Mouse (Mus musculus) CH12.LX (cell line): Measurements from ENCODE around the gene Atrnl1. TPM values are rescaled to one million over a fixed set of nuclear protein-coding genes. Genes with fewer than 3 reads are reported as not detected.

Experiments used
- DNase-seq: peaks from one replicate; pipeline ENCODE4 v3.0.0-alpha.2; 2013; ENCODE audit errors: extremely low read depth
- H3K27ac ChIP-seq: 2 replicates; pipeline ENCODE4 v1.5.1; 2012; ENCODE audit warnings: low read depth, mild to moderate bottlenecking, control low read depth, moderate library complexity; ENCODE audit not compliant: insufficient read depth
- H3K27me3 ChIP-seq: replicated peaks from 2 replicates; pipeline ENCODE3; 2012; ENCODE audit warnings: inconsistent platforms
- H3K36me3 ChIP-seq, 2 experiments: replicated peaks in 1 of 2; 2 replicates each; pipeline versions ENCODE3 to v1.6.1; 2012; ENCODE audit warnings: inconsistent platforms in 1 of 2, low read length in 1 of 2, mild to moderate bottlenecking in 1 of 2, mixed read lengths in 1 of 2, moderate library complexity in 1 of 2; ENCODE audit not compliant: control insufficient read depth in 1 of 2, insufficient read depth in 1 of 2
- H3K4me1 ChIP-seq, 2 experiments: 2 replicates each; pipeline ENCODE4 v1.6.1; 2012; ENCODE audit warnings: inconsistent platforms in 1 of 2, moderate library complexity in 1 of 2; ENCODE audit not compliant: insufficient read depth in 2 of 2, control insufficient read depth in 1 of 2
- H3K4me2 ChIP-seq: 2 replicates; pipeline ENCODE4 v1.6.1; 2012; ENCODE audit warnings: low read depth, mild to moderate bottlenecking, control low read depth; ENCODE audit not compliant: poor library complexity, insufficient read depth, severe bottlenecking
- H3K4me3 ChIP-seq, 3 experiments: fragments of 150-350 bp in 1 of 3; sonication (generic) in 1 of 3; replicated peaks in 1 of 3; 2 replicates each; pipeline versions ENCODE3 to v1.5.1; 2011 to 2012; ENCODE audit warnings: low read depth in 2 of 3, low read length in 2 of 3, mild to moderate bottlenecking in 2 of 3, moderate library complexity in 2 of 3, control low read depth in 1 of 3, improper control_type of control experiment in 1 of 3, inconsistent platforms in 1 of 3, mixed read lengths in 1 of 3; ENCODE audit not compliant: poor library complexity in 1 of 3
- H3K79me2 ChIP-seq: replicated peaks from 2 replicates; pipeline ENCODE4 v1.6.1; 2012; ENCODE audit warnings: mild to moderate bottlenecking, moderate library complexity; ENCODE audit not compliant: control insufficient read depth, poor library complexity, insufficient read depth, severe bottlenecking; ENCODE audit errors: extremely low read depth
- H3K9ac ChIP-seq: 2 replicates; pipeline ENCODE4 v1.6.1; 2012; ENCODE audit warnings: low read depth, mild to moderate bottlenecking, control low read depth, moderate library complexity; ENCODE audit not compliant: insufficient read depth
- H3K9me3 ChIP-seq: replicated peaks from 2 replicates; pipeline ENCODE3; 2012; ENCODE audit warnings: low read length, inconsistent platforms, mixed read lengths
- CHD1 ChIP-seq: IDR thresholded peaks from 2 replicates; pipeline ENCODE4 v1.6.1; 2012; ENCODE audit warnings: low read depth, low read length, improper control_type of control experiment, inconsistent platforms
- CTCF ChIP-seq, 2 experiments: IDR thresholded peaks in 1 of 2; conservative IDR thresholded peaks in 1 of 2; 2 replicates each; pipeline ENCODE4 v1.5.1; 2011 to 2012; ENCODE audit warnings: low read depth in 2 of 2, low read length in 2 of 2, improper control_type of control experiment in 1 of 2, inconsistent platforms in 1 of 2, mild to moderate bottlenecking in 1 of 2, moderate library complexity in 1 of 2
- ELF1 ChIP-seq: IDR thresholded peaks from 2 replicates; pipeline ENCODE4 v1.6.1; 2014; ENCODE audit warnings: low read depth, mild to moderate bottlenecking, inconsistent platforms, low read length, improper control_type of control experiment
- GABPA ChIP-seq: IDR thresholded peaks from 2 replicates; pipeline ENCODE4 v1.6.1; 2012; ENCODE audit warnings: low read depth, low read length, improper control_type of control experiment, inconsistent platforms; ENCODE audit not compliant: insufficient replicate concordance
- HCFC1 ChIP-seq: IDR thresholded peaks from 2 replicates; pipeline ENCODE4 v1.6.1; 2012; ENCODE audit warnings: low read depth, mild to moderate bottlenecking, inconsistent platforms, low read length, improper control_type of control experiment
- KAT2A ChIP-seq: IDR thresholded peaks from 2 replicates; pipeline ENCODE4 v1.6.1; 2012; ENCODE audit warnings: low read length, improper control_type of control experiment, inconsistent platforms; ENCODE audit not compliant: insufficient replicate concordance
- MAFK ChIP-seq: IDR thresholded peaks from 2 replicates; pipeline ENCODE4 v1.6.1; 2011; ENCODE audit warnings: low read length, improper control_type of control experiment; ENCODE audit not compliant: insufficient replicate concordance
- MYC ChIP-seq: IDR thresholded peaks from 2 replicates; pipeline ENCODE4 v1.6.1; 2011; ENCODE audit warnings: low read depth, mild to moderate bottlenecking, improper control_type of control experiment, low read length
- PAX5 ChIP-seq: IDR thresholded peaks from 2 replicates; pipeline ENCODE4 v1.6.1; 2012; ENCODE audit warnings: low read length, inconsistent platforms, mixed read lengths
- TBP ChIP-seq: conservative IDR thresholded peaks from 2 replicates; pipeline ENCODE4 v1.6.1; 2011; ENCODE audit warnings: low read depth, low read length, improper control_type of control experiment
- USF2 ChIP-seq: conservative IDR thresholded peaks from 2 replicates; pipeline ENCODE4 v1.6.1; 2011; ENCODE audit warnings: low read depth, low read length, improper control_type of control experiment
- ZKSCAN1 ChIP-seq: IDR thresholded peaks from 2 replicates; pipeline ENCODE4 v1.6.1; 2012; ENCODE audit warnings: low read depth, inconsistent platforms, low read length, improper control_type of control experiment, borderline replicate concordance
- dilution Hi-C: fragments of 300-500 bp; cut with MboI; formaldehyde crosslinking; loops from 2 replicates; pipeline ENCODE4 v1.14.3; 2020; ENCODE audit warnings: low sequenced_read_pairs; ENCODE audit not compliant: extremely low pct_unique_long_range_greater_than_20kb, extremely low pct_ligation_motif_present
- in situ Hi-C: fragments of 300-500 bp; cut with MboI; formaldehyde crosslinking; loops from 3 replicates; pipeline ENCODE4 v1.14.3; 2019; ENCODE audit warnings: low sequenced_read_pairs, low pct_ligation_motif_present, low pct_unique_long_range_greater_than_20kb, mixed read lengths
- polyA plus RNA-seq: library from polyadenylated mRNA; unstranded; fragments of >175 nt; gene quantifications from 2 replicates; pipeline ENCODE4 v1.2.1, GENCODE M21; 2012; ENCODE audit warnings: low read depth; ENCODE audit not compliant: insufficient read length
- total RNA-seq, 2 experiments: library from RNA; depleted of rRNA; stranded (reverse); fragments of 300-350 nt in 1 of 2; fragments of >200 nt in 1 of 2; gene quantifications; 2 replicates each; pipeline ENCODE4 v1.2.3; 2012 to 2014

Gene Atrnl1
- total and polyA plus RNA-seq, 3 experiments = 1.9 TPM

DNA sequence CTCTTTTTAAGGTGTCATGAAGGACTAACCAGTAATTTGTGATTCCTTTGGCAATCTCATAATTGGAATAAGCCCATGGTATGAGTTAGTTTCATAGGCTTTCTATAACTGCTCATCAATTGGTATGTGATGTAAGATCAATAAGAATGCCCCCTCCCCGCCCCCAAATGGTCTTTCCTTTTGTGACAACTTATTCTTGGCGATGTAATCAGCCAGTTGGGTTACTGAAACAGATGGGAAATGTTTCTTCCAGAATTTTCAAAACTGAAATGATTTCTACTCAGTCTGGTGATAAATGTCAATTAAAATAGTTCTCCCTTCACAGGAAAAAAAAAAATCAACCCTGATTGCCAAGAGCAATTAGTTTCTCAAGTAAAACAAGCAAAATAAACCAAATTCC, 18.5 kb upstream of the Atrnl1 start:
- Histone ChIP-seq H3K4me2 (no peak overlapping the region), H3K9ac (no peak overlapping the region), H3K36me3 (no peaks in the 10 kb centered on the region), H3K4me1 (peaks cover 0 to 18% of the 10 kb centered on the region in 2 experiments; a peak in 3 of 4 replicates), H3K27me3 (no peaks in the 10 kb centered on the region), H3K4me3 (no peak overlapping the region), H3K79me2 (no peaks in the 10 kb centered on the region), H3K27ac (no peak overlapping the region), H3K9me3 (peaks cover 1% of the 10 kb centered on the region)
- no peak for DNase-seq
- TF ChIP-seq CHD1 = no peak
- TF ChIP-seq MYC = no peak
- no peak for TF ChIP-seq USF2
- no peak for TF ChIP-seq KAT2A
- TF ChIP-seq TBP = no peak
- no peak for TF ChIP-seq GABPA
- TF ChIP-seq ZKSCAN1 = no peak
- no peak for TF ChIP-seq CTCF (conservative IDR thresholded peaks at IDR 0.05 in 1 of 2, IDR thresholded peaks at IDR 0.05 in 1 of 2; ENCODE audit: low read depth in 2 of 2, low read length in 2 of 2)
- no peak for TF ChIP-seq ELF1
- no peak for TF ChIP-seq PAX5
- no peak for TF ChIP-seq HCFC1
- TF ChIP-seq MAFK = no peak
- dilution Hi-C loops (no loop called here), in situ Hi-C loops (no loop called here)

DNA sequence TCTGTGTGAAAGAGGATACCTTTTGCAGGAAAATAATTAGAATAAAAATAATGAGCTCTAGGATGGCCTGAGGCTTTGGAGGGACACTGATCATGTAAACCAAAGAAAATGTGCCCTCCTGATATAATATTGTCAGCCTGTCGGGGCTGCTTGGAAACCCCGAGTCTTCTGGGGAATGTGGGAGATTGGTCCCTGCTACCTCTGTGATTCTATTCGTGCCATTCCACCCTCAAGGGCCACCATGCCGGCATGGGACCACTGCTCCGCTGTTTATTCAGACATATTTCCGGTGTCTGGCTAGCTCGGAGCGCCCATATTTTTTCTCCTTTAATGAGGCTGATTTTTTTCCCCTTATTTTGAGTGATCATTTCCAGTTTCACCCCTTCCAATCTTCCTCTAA, 11.7 kb upstream of the Atrnl1 start:
- H3K79me2 ChIP-seq = no peaks in the 10 kb centered on the region
- no peak overlapping the region for H3K4me2 ChIP-seq
- no peak overlapping the region for H3K27ac ChIP-seq
- dilution Hi-C loops (no loop called here), in situ Hi-C loops (no loop called here)
- H3K9me3 ChIP-seq = no peaks in the 10 kb centered on the region
- H3K27me3 ChIP-seq = no peaks in the 10 kb centered on the region
- no peak overlapping the region for H3K4me3 ChIP-seq
- no peaks in the 10 kb centered on the region for H3K36me3 ChIP-seq
- TF ChIP-seq MAFK (no peak), USF2 (no peak)
- TF ChIP-seq, all 38 proteins: peak for 0
- Histone ChIP-seq H3K9ac (no peak overlapping the region), H3K4me1 (peaks cover 0 to 3% of the 10 kb centered on the region in 2 experiments; a peak in 2 of 4 replicates)
- no peak for DNase-seq

DNA sequence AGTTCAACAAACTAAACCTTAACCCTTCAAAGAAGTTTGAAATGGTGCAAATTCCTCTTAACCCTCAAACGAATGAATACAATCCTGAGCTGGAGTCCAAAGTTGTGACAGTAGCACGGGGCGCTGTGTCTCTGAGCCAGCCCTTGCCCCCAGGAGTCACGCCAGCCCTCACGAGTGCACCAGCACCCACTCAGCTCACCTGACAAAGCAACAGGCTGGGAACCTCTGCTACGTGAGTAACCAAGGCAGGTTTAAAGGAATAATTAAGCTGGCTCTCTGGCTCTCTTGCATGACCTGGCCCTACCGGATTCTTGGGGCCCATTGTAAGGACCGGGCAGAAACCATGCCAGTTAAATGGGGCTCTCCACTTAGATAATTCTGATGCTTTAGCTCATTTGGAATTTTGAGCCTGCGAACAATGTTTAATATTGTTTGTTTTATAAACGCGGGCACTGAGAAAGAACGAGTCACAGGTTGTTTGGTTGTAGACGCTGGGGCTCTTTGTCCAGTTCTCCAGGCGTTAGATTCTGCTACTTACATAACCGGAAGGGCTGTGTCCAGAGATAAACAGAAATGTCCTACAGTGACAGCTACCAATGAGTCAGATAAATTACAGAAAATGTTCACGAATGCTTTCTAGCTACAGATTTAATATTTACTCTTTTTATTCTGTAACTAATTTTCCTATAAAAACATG, 10.5 kb upstream of the Atrnl1 start:
- H3K4me1 ChIP-seq = peaks cover 0 to 3% of the 10 kb centered on the region in 2 experiments; a peak in 2 of 4 replicates
- H3K4me3 ChIP-seq = no peak overlapping the region
- H3K4me2 ChIP-seq = no peak overlapping the region
- no peaks in the 10 kb centered on the region for H3K79me2 ChIP-seq
- peaks cover 5% of the 10 kb centered on the region for H3K9me3 ChIP-seq
- H3K27ac ChIP-seq = no peak overlapping the region
- no peaks in the 10 kb centered on the region for H3K36me3 ChIP-seq
- no peak for DNase-seq
- in situ Hi-C loops = loop anchor here (25.0 kb wide), 1 partner anchor 188 kb away; no protein-coding TSS in a partner anchor
- no peak overlapping the region for H3K9ac ChIP-seq
- no peaks in the 10 kb centered on the region for H3K27me3 ChIP-seq
- dilution Hi-C loops = no loop called here
- TF ChIP-seq USF2 = no peak
